Mouse (Mus musculus): ENCODE data around the gene Sp140. TPM values are rescaled to one million over a fixed set of nuclear protein-coding genes. Genes with fewer than 3 reads are reported as not detected.
"Not testable (repeated sequence)": the region's sequence is repeated elsewhere in the genome, so short reads cannot be mapped to it uniquely, and the experiment has no call there.

Sp140 gene
- polyA plus RNA-seq, 1 experiment from 2014 or later = 0.32 TPM

- H3K36me3 ChIP-seq (ENCODE audit: control insufficient read depth, insufficient read depth); H3K27ac ChIP-seq (ENCODE audit: low read length); H3K27me3 ChIP-seq (replicated peaks; ENCODE audit: control insufficient read depth, insufficient read depth, low read length); H3K4me3 ChIP-seq (replicated peaks; ENCODE audit: low read length); H3K4me1 ChIP-seq (replicated peaks; ENCODE audit: control insufficient read depth, insufficient read depth, low read length); H3K4me2 ChIP-seq (ENCODE audit: low read length); ATAC-seq; H3K9ac ChIP-seq (replicated peaks; ENCODE audit: low read depth, low read length); H3K9me3 ChIP-seq (ENCODE audit: control insufficient read depth, low read length): not testable (repeated sequence)
- 94% methylated on average over 1 of the region's 2 CpGs for WGBS
These were observed 11.5 kb upstream of the Sp140 start for GRCm38 (mm10) chr1:85588697-85589096.

- not testable (repeated sequence) for H3K27ac ChIP-seq (ENCODE audit: low read length); H3K4me2 ChIP-seq (ENCODE audit: low read length); H3K4me1 ChIP-seq (replicated peaks; ENCODE audit: control insufficient read depth, insufficient read depth, low read length); H3K36me3 ChIP-seq (ENCODE audit: control insufficient read depth, insufficient read depth); H3K9me3 ChIP-seq (ENCODE audit: control insufficient read depth, low read length); H3K4me3 ChIP-seq (replicated peaks; ENCODE audit: low read length); H3K27me3 ChIP-seq (replicated peaks; ENCODE audit: control insufficient read depth, insufficient read depth, low read length); ATAC-seq; H3K9ac ChIP-seq (replicated peaks; ENCODE audit: low read depth, low read length)
- 82% methylated on average over 8 of the region's 8 CpGs for WGBS
These were observed 7.7 kb upstream of the Sp140 start for GRCm38 (mm10) chr1:85592526-85592925.

GRCm38 (mm10) chr1:85598271-85599012 is 1.7 kb upstream of the Sp140 start, which contains the start of gene Sp110:
Gene Sp110 (minus strand): TSS chr1:85598817.
- not testable (repeated sequence) for H3K4me2 ChIP-seq (ENCODE audit: low read length); H3K27me3 ChIP-seq (replicated peaks; ENCODE audit: control insufficient read depth, insufficient read depth, low read length); H3K36me3 ChIP-seq (ENCODE audit: control insufficient read depth, insufficient read depth); H3K4me1 ChIP-seq (replicated peaks; ENCODE audit: control insufficient read depth, insufficient read depth, low read length); H3K27ac ChIP-seq (ENCODE audit: low read length); H3K9ac ChIP-seq (replicated peaks; ENCODE audit: low read depth, low read length); ATAC-seq; H3K9me3 ChIP-seq (ENCODE audit: control insufficient read depth, low read length); H3K4me3 ChIP-seq (replicated peaks; ENCODE audit: low read length)
- 73% methylated on average over 16 of the region's 17 CpGs for WGBS

GRCm38 (mm10) chr1:85600794-85601193 is 616 bp downstream of the Sp140 start:
- H3K36me3 ChIP-seq (ENCODE audit: control insufficient read depth, insufficient read depth); ATAC-seq; H3K27me3 ChIP-seq (replicated peaks; ENCODE audit: control insufficient read depth, insufficient read depth, low read length); H3K4me2 ChIP-seq (ENCODE audit: low read length); H3K27ac ChIP-seq (ENCODE audit: low read length); H3K4me1 ChIP-seq (replicated peaks; ENCODE audit: control insufficient read depth, insufficient read depth, low read length); H3K9me3 ChIP-seq (ENCODE audit: control insufficient read depth, low read length); H3K4me3 ChIP-seq (replicated peaks; ENCODE audit: low read length); H3K9ac ChIP-seq (replicated peaks; ENCODE audit: low read depth, low read length): not testable (repeated sequence)
- WGBS = 64% methylated on average over 4 of the region's 4 CpGs

- not testable (repeated sequence) for H3K4me3 ChIP-seq (replicated peaks; ENCODE audit: low read length); H3K9me3 ChIP-seq (ENCODE audit: control insufficient read depth, low read length); H3K4me2 ChIP-seq (ENCODE audit: low read length); H3K4me1 ChIP-seq (replicated peaks; ENCODE audit: control insufficient read depth, insufficient read depth, low read length); H3K36me3 ChIP-seq (ENCODE audit: control insufficient read depth, insufficient read depth); H3K27me3 ChIP-seq (replicated peaks; ENCODE audit: control insufficient read depth, insufficient read depth, low read length); H3K27ac ChIP-seq (ENCODE audit: low read length); H3K9ac ChIP-seq (replicated peaks; ENCODE audit: low read depth, low read length); ATAC-seq
- WGBS = no CpG with 5 or more reads among the region's 1 CpGs
These were observed 4.2 kb downstream of the Sp140 start for GRCm38 (mm10) chr1:85604341-85604740.

DNA sequence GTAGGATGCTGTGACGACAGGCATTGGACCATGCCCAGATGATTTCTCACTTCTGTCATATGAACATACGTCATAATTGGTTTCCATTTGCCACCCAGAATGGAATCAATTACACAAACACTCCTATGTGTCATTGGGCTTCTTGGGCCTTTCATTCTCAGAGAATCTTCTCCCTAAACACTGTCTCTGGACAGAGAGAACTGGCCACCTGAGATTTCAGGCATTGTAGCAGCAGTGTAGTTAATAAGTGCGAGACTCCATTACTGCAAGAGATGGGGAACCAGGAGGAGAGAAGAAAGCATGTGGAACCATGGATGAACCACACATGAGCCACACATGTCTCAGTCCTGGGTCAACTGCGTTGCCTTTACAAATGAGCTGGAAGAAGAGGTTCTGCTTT is 8.2 kb downstream of the Sp140 start:
- H3K9ac ChIP-seq (replicated peaks; ENCODE audit: low read depth, low read length); H3K9me3 ChIP-seq (ENCODE audit: control insufficient read depth, low read length); ATAC-seq; H3K4me2 ChIP-seq (ENCODE audit: low read length); H3K27me3 ChIP-seq (replicated peaks; ENCODE audit: control insufficient read depth, insufficient read depth, low read length); H3K27ac ChIP-seq (ENCODE audit: low read length); H3K4me1 ChIP-seq (replicated peaks; ENCODE audit: control insufficient read depth, insufficient read depth, low read length); H3K36me3 ChIP-seq (ENCODE audit: control insufficient read depth, insufficient read depth); H3K4me3 ChIP-seq (replicated peaks; ENCODE audit: low read length): not testable (repeated sequence)
- 92% methylated on average over 3 of the region's 4 CpGs for WGBS

GRCm38 (mm10) chr1:85610581-85610980 is 10.4 kb downstream of the Sp140 start:
- not testable (repeated sequence) for H3K9me3 ChIP-seq (ENCODE audit: control insufficient read depth, low read length); H3K9ac ChIP-seq (replicated peaks; ENCODE audit: low read depth, low read length); ATAC-seq; H3K27ac ChIP-seq (ENCODE audit: low read length); H3K4me1 ChIP-seq (replicated peaks; ENCODE audit: control insufficient read depth, insufficient read depth, low read length); H3K4me3 ChIP-seq (replicated peaks; ENCODE audit: low read length); H3K27me3 ChIP-seq (replicated peaks; ENCODE audit: control insufficient read depth, insufficient read depth, low read length); H3K4me2 ChIP-seq (ENCODE audit: low read length); H3K36me3 ChIP-seq (ENCODE audit: control insufficient read depth, insufficient read depth)
- no CpG with 5 or more reads among the region's 4 CpGs for WGBS

GRCm38 (mm10) chr1:85615096-85615495 is 14.9 kb downstream of the Sp140 start:
- H3K9me3 ChIP-seq (ENCODE audit: control insufficient read depth, low read length); H3K9ac ChIP-seq (replicated peaks; ENCODE audit: low read depth, low read length); H3K4me2 ChIP-seq (ENCODE audit: low read length); ATAC-seq; H3K4me1 ChIP-seq (replicated peaks; ENCODE audit: control insufficient read depth, insufficient read depth, low read length); H3K27ac ChIP-seq (ENCODE audit: low read length); H3K4me3 ChIP-seq (replicated peaks; ENCODE audit: low read length); H3K36me3 ChIP-seq (ENCODE audit: control insufficient read depth, insufficient read depth); H3K27me3 ChIP-seq (replicated peaks; ENCODE audit: control insufficient read depth, insufficient read depth, low read length): not testable (repeated sequence)
- 98% methylated on average over 3 of the region's 3 CpGs for WGBS

DNA sequence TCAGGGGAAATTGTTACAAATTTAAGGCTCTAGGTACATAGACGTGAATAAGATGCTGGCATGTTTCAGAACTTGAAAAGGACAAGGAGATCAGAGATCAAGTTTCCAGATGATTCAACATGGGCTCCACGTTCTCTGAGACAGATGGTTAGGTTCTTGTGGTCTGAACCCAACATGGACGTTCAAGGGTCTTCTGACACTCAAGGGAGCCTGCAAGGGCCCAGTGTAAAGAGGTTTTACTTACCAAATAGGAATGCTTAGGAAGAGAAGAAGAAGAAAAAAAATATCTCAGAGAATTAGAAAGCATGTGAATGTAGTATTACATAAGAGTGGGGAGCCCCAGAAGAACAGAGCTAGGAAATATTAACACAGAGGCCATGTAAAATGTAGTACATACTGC is 15.6 kb downstream of the Sp140 start:
- 70% methylated on average over 3 of the region's 3 CpGs for WGBS
- H3K36me3 ChIP-seq (ENCODE audit: control insufficient read depth, insufficient read depth); H3K27me3 ChIP-seq (replicated peaks; ENCODE audit: control insufficient read depth, insufficient read depth, low read length); H3K9ac ChIP-seq (replicated peaks; ENCODE audit: low read depth, low read length); H3K4me1 ChIP-seq (replicated peaks; ENCODE audit: control insufficient read depth, insufficient read depth, low read length); H3K4me2 ChIP-seq (ENCODE audit: low read length); H3K4me3 ChIP-seq (replicated peaks; ENCODE audit: low read length); H3K27ac ChIP-seq (ENCODE audit: low read length); H3K9me3 ChIP-seq (ENCODE audit: control insufficient read depth, low read length); ATAC-seq: not testable (repeated sequence)

- not testable (repeated sequence) for H3K4me1 ChIP-seq (replicated peaks; ENCODE audit: control insufficient read depth, insufficient read depth, low read length); H3K27me3 ChIP-seq (replicated peaks; ENCODE audit: control insufficient read depth, insufficient read depth, low read length); H3K9me3 ChIP-seq (ENCODE audit: control insufficient read depth, low read length); ATAC-seq; H3K36me3 ChIP-seq (ENCODE audit: control insufficient read depth, insufficient read depth); H3K4me2 ChIP-seq (ENCODE audit: low read length); H3K4me3 ChIP-seq (replicated peaks; ENCODE audit: low read length); H3K9ac ChIP-seq (replicated peaks; ENCODE audit: low read depth, low read length); H3K27ac ChIP-seq (ENCODE audit: low read length)
- WGBS = 62% methylated on average over 4 of the region's 5 CpGs
These were observed 17.0 kb downstream of the Sp140 start for GRCm38 (mm10) chr1:85617161-85617560.
